Mouse (Mus musculus): ENCODE measurements around the gene Gm11034. TPM values are rescaled to one million over a fixed set of nuclear protein-coding genes. Genes with fewer than 3 reads are reported as not detected.

Gm11034 gene
- total and polyA plus RNA-seq, 3 experiments, result not detected

DNA sequence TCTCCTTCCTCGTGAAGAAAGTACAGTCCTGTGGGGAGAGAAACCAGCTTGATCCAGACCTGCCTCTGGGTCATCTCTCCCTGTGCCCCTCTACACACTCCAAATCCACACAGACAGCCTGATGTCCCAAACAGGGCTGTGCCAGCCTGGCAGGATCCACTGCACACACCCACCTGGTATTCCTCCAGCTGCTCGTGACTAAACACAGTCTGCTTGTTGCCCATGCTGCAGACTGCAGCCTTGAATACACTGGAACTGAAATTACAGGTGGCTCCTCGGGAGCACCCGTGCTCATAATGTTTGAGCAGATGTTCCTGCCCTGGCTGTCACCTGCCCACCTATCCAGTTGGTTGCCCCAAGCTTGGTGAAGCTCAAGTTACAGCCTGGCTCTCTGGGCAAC lies 685 bp downstream of the Gm11034 start, which contains the start of gene Cib3:
Gene Cib3 (minus strand): TSS at position 87 of the 400 bp plus-strand sequence.
- no peaks in the 10 kb centered on the region for H3K9me3 ChIP-seq (replicated peaks; ENCODE audit: insufficient read depth, low read length)
- H3K27me3 ChIP-seq (ENCODE audit: control insufficient read depth in 1 of 2, insufficient read depth in 2 of 2, low read length in 2 of 2), result no peaks in the 10 kb centered on the region
- peaks cover 0 to 7% of the 10 kb centered on the region in 2 experiments; a peak in 2 of 4 replicates for H3K4me1 ChIP-seq (ENCODE audit: control insufficient read depth in 1 of 2, insufficient read depth in 2 of 2, low read length in 2 of 2)
- TF ChIP-seq CHD2 (IDR thresholded peaks at IDR 0.05; ENCODE audit: low read length), result no peak
- TF ChIP-seq RAD21 (IDR thresholded peaks at IDR 0.05; ENCODE audit: low read depth, low read length), result no peak
- TF ChIP-seq GATA1 (IDR thresholded peaks at IDR 0.05; ENCODE audit: low read depth, low read length), result no peak
- no peak for TF ChIP-seq TBP (IDR thresholded peaks at IDR 0.05; ENCODE audit: low read depth, low read length)
- no peak for TF ChIP-seq MAZ (IDR thresholded peaks at IDR 0.05; ENCODE audit: low read depth, low read length)
- no peak for TF ChIP-seq HCFC1 (IDR thresholded peaks at IDR 0.05; ENCODE audit: low read depth, low read length)
- H3K27ac ChIP-seq (ENCODE audit: control insufficient read depth, low read depth, low read length), result no peak within 1 kb of the TSS
- DNase-seq (ENCODE audit: low read depth, low spot score), result no peak
- H3K9ac ChIP-seq (ENCODE audit: control insufficient read depth, low read depth, low read length, poor library complexity, severe bottlenecking), result no peak within 1 kb of the TSS
- H3K36me3 ChIP-seq (ENCODE audit: control insufficient read depth in 1 of 2, insufficient read depth in 2 of 2, low read length in 2 of 2), result no peaks in the 10 kb centered on the region
- H3K4me3 ChIP-seq (ENCODE audit: control insufficient read depth in 1 of 2, insufficient read depth in 1 of 2, low read depth in 2 of 2, low read length in 2 of 2), result no peak within 1 kb of the TSS
- no peaks in the 10 kb centered on the region for H3K79me2 ChIP-seq (ENCODE audit: control insufficient read depth, insufficient read depth, low read length, poor library complexity)

DNA sequence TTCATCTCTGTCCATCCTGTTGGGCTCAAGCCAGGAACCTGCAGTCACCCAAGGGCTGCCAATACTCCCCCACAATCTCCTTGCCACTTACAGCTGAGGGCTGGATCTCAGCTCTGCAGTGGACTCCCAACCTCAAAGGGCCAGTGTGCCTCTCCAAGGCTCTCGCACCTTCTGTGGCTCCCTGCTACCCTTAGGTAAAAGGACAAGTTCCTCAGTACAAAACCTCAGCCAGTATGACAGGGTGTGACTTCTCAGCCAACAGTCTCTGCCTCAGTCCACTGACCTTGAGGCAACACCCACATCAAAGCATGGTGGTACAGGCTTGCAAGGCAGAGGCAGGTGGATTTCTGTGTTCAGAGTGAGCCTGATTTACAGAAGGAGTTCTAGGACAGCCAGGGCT lies 1.6 kb downstream of the Gm11034 start:
- H3K9ac ChIP-seq (ENCODE audit: control insufficient read depth, low read depth, low read length, poor library complexity, severe bottlenecking), result no peak overlapping the region
- H3K27ac ChIP-seq (ENCODE audit: control insufficient read depth, low read depth, low read length), result no peak overlapping the region
- peaks cover 0 to 7% of the 10 kb centered on the region in 2 experiments; a peak in 2 of 4 replicates for H3K4me1 ChIP-seq (ENCODE audit: control insufficient read depth in 1 of 2, insufficient read depth in 2 of 2, low read length in 2 of 2)
- H3K27me3 ChIP-seq (ENCODE audit: control insufficient read depth in 1 of 2, insufficient read depth in 2 of 2, low read length in 2 of 2), result no peaks in the 10 kb centered on the region
- TF ChIP-seq ZNF384 (IDR thresholded peaks at IDR 0.05; ENCODE audit: low read depth, low read length) (no peak), BHLHE40 (IDR thresholded peaks at IDR 0.05; ENCODE audit: borderline replicate concordance, low read depth, low read length) (no peak), MAZ (IDR thresholded peaks at IDR 0.05; ENCODE audit: low read depth, low read length) (no peak), NELFE (IDR thresholded peaks at IDR 0.05; ENCODE audit: low read depth, low read length) (no peak), E2F4 (IDR thresholded peaks at IDR 0.05; ENCODE audit: borderline replicate concordance, low read depth, low read length) (no peak), GABPA (IDR thresholded peaks at IDR 0.05; ENCODE audit: low read depth, low read length) (no peak), EP300 (IDR thresholded peaks at IDR 0.05; ENCODE audit: low read depth in 1 of 2, low read length in 2 of 2) (no peak), MEF2A (IDR thresholded peaks at IDR 0.05; ENCODE audit: extremely low read depth, insufficient replicate concordance, low read depth, low read length, poor library complexity, severe bottlenecking) (no peak), SIN3A (IDR thresholded peaks at IDR 0.05; ENCODE audit: low read length) (no peak), RAD21 (IDR thresholded peaks at IDR 0.05; ENCODE audit: low read depth, low read length) (no peak), JUND (IDR thresholded peaks at IDR 0.05; ENCODE audit: low read depth, low read length) (no peak)
- no peak for DNase-seq (ENCODE audit: low read depth, low spot score)
- H3K36me3 ChIP-seq (ENCODE audit: control insufficient read depth in 1 of 2, insufficient read depth in 2 of 2, low read length in 2 of 2), result no peaks in the 10 kb centered on the region
- H3K9me3 ChIP-seq (replicated peaks; ENCODE audit: insufficient read depth, low read length), result no peaks in the 10 kb centered on the region
- no peaks in the 10 kb centered on the region for H3K79me2 ChIP-seq (ENCODE audit: control insufficient read depth, insufficient read depth, low read length, poor library complexity)
- no peak overlapping the region for H3K4me3 ChIP-seq (ENCODE audit: control insufficient read depth in 1 of 2, insufficient read depth in 1 of 2, low read depth in 2 of 2, low read length in 2 of 2)

DNA sequence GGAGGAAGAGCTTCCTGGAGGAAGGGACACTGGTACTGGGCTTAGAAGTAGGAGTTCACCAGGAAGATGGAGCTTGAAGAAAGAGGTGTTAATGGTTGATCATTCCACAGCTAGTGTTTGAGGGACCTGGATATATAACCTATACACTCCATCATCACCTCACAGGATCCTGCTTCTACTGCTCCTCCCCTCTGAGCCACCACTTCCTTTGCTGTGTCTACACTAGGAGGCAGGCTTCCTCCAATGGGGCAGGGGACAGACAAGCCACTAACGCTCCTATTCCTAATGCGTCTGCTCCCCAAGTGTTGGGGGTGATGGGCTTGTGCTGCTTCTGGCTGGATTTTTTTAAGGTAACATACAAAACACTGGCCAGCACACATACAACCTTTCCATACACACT lies 2.7 kb downstream of the Gm11034 start:
- Histone ChIP-seq H3K36me3 (ENCODE audit: control insufficient read depth in 1 of 2, insufficient read depth in 2 of 2, low read length in 2 of 2) (no peaks in the 10 kb centered on the region), H3K4me3 (ENCODE audit: control insufficient read depth in 1 of 2, insufficient read depth in 1 of 2, low read depth in 2 of 2, low read length in 2 of 2) (no peak overlapping the region), H3K9me3 (replicated peaks; ENCODE audit: insufficient read depth, low read length) (no peaks in the 10 kb centered on the region), H3K27me3 (ENCODE audit: control insufficient read depth in 1 of 2, insufficient read depth in 2 of 2, low read length in 2 of 2) (no peaks in the 10 kb centered on the region), H3K9ac (ENCODE audit: control insufficient read depth, low read depth, low read length, poor library complexity, severe bottlenecking) (no peak overlapping the region), H3K27ac (ENCODE audit: control insufficient read depth, low read depth, low read length) (no peak overlapping the region), H3K4me1 (ENCODE audit: control insufficient read depth in 1 of 2, insufficient read depth in 2 of 2, low read length in 2 of 2) (peaks cover 0 to 3% of the 10 kb centered on the region in 2 experiments; a peak in 2 of 4 replicates), H3K79me2 (ENCODE audit: control insufficient read depth, insufficient read depth, low read length, poor library complexity) (no peaks in the 10 kb centered on the region)
- TF ChIP-seq CTCF (IDR thresholded peaks at IDR 0.05 in 2 of 3, conservative IDR thresholded peaks at IDR 0.05 in 1 of 3; ENCODE audit: control insufficient read depth in 1 of 3, insufficient read depth in 1 of 3, low read depth in 2 of 3, low read length in 3 of 3, poor library complexity in 1 of 3, severe bottlenecking in 1 of 3) (peak in 1 of 3 experiments; percentile 6; a peak in 1 of 6 replicates), MAZ (IDR thresholded peaks at IDR 0.05; ENCODE audit: low read depth, low read length) (no peak)
- no peak for DNase-seq (ENCODE audit: low read depth, low spot score)
